Mouse (Mus musculus): Measurements from ENCODE around the gene Ddx4.
"Not testable (repeated sequence)": the region's sequence is repeated elsewhere in the genome, so short reads cannot be mapped to it uniquely, and the experiment has no call there.

Gene Ddx4

GRCm38 (mm10) chr13:112636498-112636897, 15.8 kb downstream of the Ddx4 start:
- no peak for DNase-seq (ENCODE audit: low read depth in 2 of 2, low spot score in 2 of 2)

- DNase-seq (ENCODE audit: low read depth in 2 of 2, low spot score in 2 of 2) = no peak
These were observed 17.0 kb downstream of the Ddx4 start for GRCm38 (mm10) chr13:112635174-112635837.

GRCm38 (mm10) chr13:112625566-112625965, 26.7 kb downstream of the Ddx4 start:
- no peak for DNase-seq (ENCODE audit: low read depth in 2 of 2, low spot score in 2 of 2)

GRCm38 (mm10) chr13:112624622-112625021, 27.7 kb downstream of the Ddx4 start:
- no peak for DNase-seq (ENCODE audit: low read depth in 2 of 2, low spot score in 2 of 2)

GRCm38 (mm10) chr13:112623656-112624055, 28.6 kb downstream of the Ddx4 start:
- no peak for DNase-seq (ENCODE audit: low read depth in 2 of 2, low spot score in 2 of 2)

- no peak for DNase-seq (ENCODE audit: low read depth in 2 of 2, low spot score in 2 of 2)
These were observed 30.7 kb downstream of the Ddx4 start for GRCm38 (mm10) chr13:112621592-112621991.

DNA sequence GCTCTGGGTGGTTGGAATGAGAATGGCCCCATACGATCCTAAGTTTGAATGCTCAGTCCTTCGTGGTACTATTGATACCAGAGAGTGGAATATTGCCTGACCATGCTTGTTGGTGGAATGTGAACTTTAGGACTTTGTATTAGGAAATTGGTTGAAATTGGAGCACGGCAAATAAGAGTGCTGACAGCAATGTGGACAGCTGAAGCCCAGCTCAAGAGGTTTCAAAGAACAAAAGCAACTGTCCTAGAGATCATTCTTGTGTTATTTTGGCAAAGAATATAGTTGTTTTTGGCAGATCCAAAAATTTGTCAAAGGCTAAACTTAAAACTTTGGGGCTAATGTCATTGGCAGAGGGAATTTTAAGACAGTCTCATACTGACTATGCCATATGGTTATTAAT, 43.7 kb downstream of the Ddx4 start:
- no peak for DNase-seq (ENCODE audit: low read depth in 2 of 2, low spot score in 2 of 2)

DNA sequence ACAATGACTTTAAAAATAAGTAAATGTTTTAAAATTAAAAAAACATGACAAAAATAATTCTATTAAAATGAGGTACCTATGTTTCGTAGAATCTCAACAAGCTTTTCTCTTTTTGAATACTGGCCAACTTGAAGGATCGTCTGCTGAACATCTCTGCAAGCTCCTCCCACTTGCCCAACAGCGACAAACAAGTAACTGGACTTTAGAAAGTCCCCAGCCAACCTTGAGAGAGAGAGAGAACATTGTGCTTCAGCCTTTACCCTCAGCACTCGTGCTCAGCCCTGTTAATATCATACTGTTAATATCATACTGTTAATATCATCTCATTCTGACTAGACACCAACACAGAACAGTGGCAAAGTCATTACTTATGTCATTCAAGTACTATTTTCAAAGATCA, 47.9 kb downstream of the Ddx4 start:
- no peak for DNase-seq (ENCODE audit: low read depth in 2 of 2, low spot score in 2 of 2)

- DNase-seq (ENCODE audit: low read depth in 2 of 2, low spot score in 2 of 2) = no peak
These were observed 48.4 kb downstream of the Ddx4 start for GRCm38 (mm10) chr13:112603839-112604238.

- DNase-seq (ENCODE audit: low read depth in 2 of 2, low spot score in 2 of 2) = no peak
These were observed 49.7 kb downstream of the Ddx4 start for GRCm38 (mm10) chr13:112602607-112603006.

DNA sequence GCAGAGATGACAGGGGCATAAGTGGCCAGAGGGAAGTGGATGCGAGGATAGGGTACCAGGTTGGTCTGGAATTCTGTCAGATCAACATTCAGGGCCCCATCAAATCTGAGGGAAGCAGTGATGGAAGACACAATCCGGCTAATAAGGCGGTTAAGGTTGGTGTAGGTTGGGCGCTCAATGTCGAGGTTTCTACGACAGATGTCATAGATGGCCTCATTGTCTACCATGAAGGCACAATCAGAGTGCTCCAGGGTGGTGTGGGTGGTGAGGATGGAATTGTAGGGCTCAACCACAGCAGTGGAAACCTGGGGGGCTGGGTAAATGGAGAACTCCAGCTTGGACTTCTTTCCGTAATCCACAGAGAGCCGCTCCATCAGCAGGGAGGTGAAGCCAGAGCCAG, 58.0 kb downstream of the Ddx4 start, which contains the start of gene Il31ra:
Gene Il31ra (minus strand): TSS at position 101 of the 400 bp plus-strand sequence.
- DNase-seq (ENCODE audit: low read depth in 2 of 2, low spot score in 2 of 2) = not testable (repeated sequence)

DNA sequence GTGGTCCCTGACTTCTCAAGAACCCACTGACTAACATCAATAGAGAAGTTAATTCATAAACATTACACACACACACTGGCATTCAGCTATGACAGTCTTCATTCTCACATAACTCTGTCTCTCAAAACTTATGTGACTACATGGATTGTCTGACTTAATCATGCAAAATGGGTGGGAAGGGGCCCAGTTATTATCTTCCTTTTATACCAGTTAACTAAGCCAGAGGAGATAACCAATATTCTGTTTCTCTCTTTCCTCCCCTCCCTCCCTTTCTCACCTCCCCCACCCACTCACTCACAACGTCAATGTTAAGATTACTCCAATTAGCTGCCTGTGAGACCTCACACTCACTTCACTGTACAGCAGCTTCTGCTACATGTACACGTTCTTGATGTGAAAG, 62.0 kb downstream of the Ddx4 start:
- DNase-seq (ENCODE audit: low read depth in 2 of 2, low spot score in 2 of 2) = no peak

DNA sequence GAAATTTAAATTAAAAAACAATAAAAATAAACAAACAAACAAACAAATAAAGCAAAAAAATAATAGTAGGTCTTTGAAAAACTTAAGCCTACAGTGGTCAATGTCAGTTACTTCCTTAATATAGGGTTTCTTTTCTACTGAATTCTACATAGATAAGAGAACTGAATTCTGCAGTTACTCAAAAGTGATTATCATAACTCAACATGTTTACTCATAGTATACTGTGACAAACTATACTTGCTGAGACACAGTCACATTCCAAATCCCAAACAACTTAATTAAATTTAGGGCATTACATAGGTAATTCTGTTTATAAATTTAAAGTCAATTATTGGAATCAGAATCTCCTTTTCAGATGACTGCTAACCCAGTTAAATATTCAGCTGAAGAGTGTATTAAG, 62.6 kb downstream of the Ddx4 start:
- no peak for DNase-seq (ENCODE audit: low read depth in 2 of 2, low spot score in 2 of 2)

DNA sequence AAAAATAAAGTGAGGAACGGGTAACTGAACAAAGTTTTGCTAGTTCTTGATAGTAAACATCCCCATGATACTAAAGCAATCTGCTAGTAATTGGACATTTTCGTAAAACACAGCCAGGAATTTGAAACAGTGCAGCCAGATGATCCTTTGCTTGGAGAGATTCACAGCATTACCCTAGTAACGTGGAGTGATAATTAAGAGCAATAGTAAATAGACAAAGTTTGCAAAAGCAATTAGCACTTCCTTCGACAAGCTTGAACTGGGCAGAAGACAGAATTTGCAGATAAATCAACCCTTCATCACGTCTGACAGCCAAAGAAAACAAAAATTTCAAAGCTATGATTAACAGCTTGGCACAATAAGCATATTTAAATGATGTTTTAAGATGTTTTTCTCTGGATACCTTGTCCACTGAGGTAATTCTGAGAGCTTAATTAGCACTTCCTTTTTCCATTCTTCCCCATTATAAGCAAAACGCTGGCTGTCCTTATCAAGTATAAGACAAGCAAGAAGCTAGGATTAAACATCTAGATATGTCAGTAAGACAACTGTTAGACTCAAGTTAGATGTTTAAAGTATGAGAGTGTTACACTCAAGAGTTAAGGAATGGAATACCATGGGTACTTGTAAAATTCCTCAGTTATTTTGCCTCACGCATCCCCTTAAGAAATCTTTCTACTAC, 67.6 kb downstream of the Ddx4 start:
- DNase-seq (ENCODE audit: low read depth in 2 of 2, low spot score in 2 of 2) = no peak

- DNase-seq (ENCODE audit: low read depth in 2 of 2, low spot score in 2 of 2) = no peak
These were observed 70.0 kb downstream of the Ddx4 start for GRCm38 (mm10) chr13:112582291-112582690.

DNA sequence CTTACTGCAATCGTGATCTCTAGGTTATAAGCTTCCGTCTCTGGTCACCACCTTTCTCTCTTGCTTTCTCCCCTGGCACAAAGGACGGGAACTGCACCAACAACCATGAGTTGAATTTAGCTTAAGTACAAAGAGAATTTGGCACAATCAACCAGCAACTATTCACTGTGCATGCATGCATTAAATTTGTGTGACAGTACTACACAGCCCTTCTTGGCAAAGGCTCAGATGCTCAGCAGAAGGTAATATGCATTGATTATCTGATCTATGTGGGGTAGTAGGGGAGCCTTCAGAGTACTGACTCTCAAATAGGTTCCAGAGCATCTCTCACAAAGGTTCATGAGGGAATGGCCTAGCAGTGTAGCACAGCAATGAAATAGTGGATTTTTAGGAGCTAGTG, 70.5 kb downstream of the Ddx4 start:
- DNase-seq (ENCODE audit: low read depth in 2 of 2, low spot score in 2 of 2) = no peak

GRCm38 (mm10) chr13:112580590-112581320, 71.5 kb downstream of the Ddx4 start:
- DNase-seq (ENCODE audit: low read depth in 2 of 2, low spot score in 2 of 2) = no peak

DNA sequence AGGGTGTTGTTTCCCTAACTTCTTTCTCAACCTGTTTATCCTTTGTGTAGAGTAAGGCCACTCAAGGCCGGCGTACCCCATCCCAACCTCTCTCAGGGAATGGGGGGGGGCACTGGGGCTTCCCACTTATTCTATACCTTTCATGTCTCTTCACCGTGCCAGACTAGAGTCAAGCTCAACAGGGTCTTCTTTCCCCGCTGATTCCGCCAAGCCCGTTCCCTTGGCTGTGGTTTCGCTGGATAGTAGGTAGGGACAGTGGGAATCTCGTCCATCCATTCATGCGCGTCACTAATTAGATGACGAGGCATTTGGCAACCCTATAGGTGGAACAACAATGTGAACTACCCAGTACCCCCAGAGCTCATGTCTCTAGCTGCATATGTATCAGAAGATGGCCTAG, 74.2 kb downstream of the Ddx4 start:
- peak; percentile 100 for DNase-seq (ENCODE audit: low read depth in 2 of 2, low spot score in 2 of 2)

GRCm38 (mm10) chr13:112573800-112574199, 78.5 kb downstream of the Ddx4 start:
- no peak for DNase-seq (ENCODE audit: low read depth in 2 of 2, low spot score in 2 of 2)

GRCm38 (mm10) chr13:112570768-112571167, 81.5 kb downstream of the Ddx4 start:
- no peak for DNase-seq (ENCODE audit: low read depth in 2 of 2, low spot score in 2 of 2)

DNA sequence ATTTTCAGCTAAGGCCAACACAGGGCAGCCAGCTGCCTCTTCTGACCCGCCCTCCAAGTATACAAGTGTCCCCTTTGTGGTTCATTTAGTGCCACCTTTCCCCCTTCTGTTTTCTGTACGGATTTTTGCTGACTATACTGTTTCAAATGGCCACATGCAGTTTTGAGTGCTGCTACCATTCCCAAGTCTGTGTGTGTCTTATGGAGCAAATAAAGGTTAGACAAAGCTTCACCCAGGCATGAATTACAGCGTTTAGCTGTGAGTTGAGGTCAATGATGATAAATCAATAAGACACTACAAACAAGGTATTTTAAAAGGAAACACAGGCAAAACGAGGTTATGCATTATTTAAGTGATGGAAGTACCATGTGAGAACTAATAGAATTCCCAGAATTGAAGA, 82.7 kb downstream of the Ddx4 start:
- DNase-seq (ENCODE audit: low read depth in 2 of 2, low spot score in 2 of 2) = no peak

- DNase-seq (ENCODE audit: low read depth in 2 of 2, low spot score in 2 of 2) = no peak
These were observed 91.6 kb downstream of the Ddx4 start for GRCm38 (mm10) chr13:112560554-112561138.
